Mouse (Mus musculus) bone marrow macrophage, adult 2 months (primary cell): Measurements from ENCODE around the gene Gpsm2. TPM values are rescaled to one million over a fixed set of nuclear protein-coding genes. Genes with fewer than 3 reads are reported as not detected.

Source experiments
- H3K27ac ChIP-seq: 2 replicates; pipeline ENCODE4 v1.5.1; 2012; ENCODE audit warnings: low read depth, low read length; ENCODE audit not compliant: insufficient read depth
- H3K4me1 ChIP-seq: 2 replicates; pipeline ENCODE4 v1.6.1; 2012; ENCODE audit warnings: low read length; ENCODE audit not compliant: control insufficient read depth, insufficient read depth
- H3K4me3 ChIP-seq: 2 replicates; pipeline ENCODE4 v1.5.1; 2012; ENCODE audit warnings: mild to moderate bottlenecking, low read length, moderate library complexity; ENCODE audit not compliant: insufficient read depth
- CTCF ChIP-seq: IDR thresholded peaks from 2 replicates; pipeline ENCODE4 v1.5.1; 2012; ENCODE audit warnings: low read depth, mild to moderate bottlenecking, low read length, moderate library complexity
- POLR2A ChIP-seq: IDR thresholded peaks from 2 replicates; pipeline ENCODE4 v1.6.1; 2012; ENCODE audit warnings: mild to moderate bottlenecking, low read depth, low read length, borderline replicate concordance
- polyA plus RNA-seq: library from polyadenylated mRNA; stranded (reverse); fragments of >200 nt; gene quantifications from 2 replicates; pipeline ENCODE4 v1.2.4, GENCODE M21; 2012; ENCODE audit not compliant: missing spikeins, insufficient read depth, insufficient read length

Gpsm2 gene
- polyA plus RNA-seq, 1 experiment, result 12.8 TPM

DNA sequence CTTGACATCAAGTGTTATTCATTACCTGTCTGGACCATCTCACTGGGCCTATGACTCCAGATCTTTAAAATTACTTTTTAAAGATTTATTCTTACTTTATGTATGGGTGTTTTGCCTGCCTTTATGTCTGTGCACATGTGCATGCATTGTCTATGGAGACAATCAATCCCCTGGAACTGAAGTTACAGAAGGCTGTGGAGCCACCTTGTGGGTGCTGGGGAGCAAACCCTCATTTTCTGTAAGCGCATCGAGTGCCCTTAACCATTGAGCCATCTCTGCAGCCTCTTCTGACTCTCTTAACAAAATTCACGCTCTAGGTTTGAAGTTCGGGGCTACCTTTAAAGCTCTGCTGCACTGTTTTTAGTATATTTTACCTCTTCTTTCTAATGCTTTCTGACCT lies 82.7 kb downstream of the Gpsm2 start:
- no peak for TF ChIP-seq CTCF
- no peak for TF ChIP-seq POLR2A
- Histone ChIP-seq H3K4me3 (no peak overlapping the region), H3K27ac (no peak overlapping the region), H3K4me1 (peaks cover 3% of the 10 kb centered on the region; the same call in 1 of the 2 replicates)

DNA sequence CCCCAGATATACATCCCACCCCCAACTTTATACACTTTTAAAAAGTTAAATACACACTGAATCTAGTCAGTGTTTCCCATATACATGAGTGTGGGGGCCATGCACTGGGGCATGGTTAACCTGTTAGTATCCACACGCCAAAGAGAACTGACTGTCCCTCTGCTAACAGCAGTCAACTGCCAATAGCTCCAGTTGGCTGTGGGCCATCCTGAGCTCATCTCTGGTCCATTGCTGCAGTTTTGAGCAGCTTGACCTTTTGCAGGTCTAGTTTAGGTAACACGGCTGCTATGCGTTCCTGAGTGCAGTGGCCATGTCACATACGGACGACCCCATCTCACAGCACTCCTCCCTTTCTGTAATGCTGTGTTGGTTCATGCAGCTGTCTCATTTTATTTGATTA lies 87.3 kb downstream of the Gpsm2 start:
- no peak for TF ChIP-seq CTCF
- no peak for TF ChIP-seq POLR2A
- H3K4me3 ChIP-seq, result no peak overlapping the region
- no peaks in the 10 kb centered on the region for H3K4me1 ChIP-seq
- H3K27ac ChIP-seq, result no peak overlapping the region

Other genes starting within 250 kb of the Gpsm2 start
- gene 1700013F07Rik, start 188.2 kb downstream of the Gpsm2 start, polyA plus RNA-seq, result not detected in 2 replicates
- not detected in 2 replicates for gene 5330417C22Rik, start 185.8 kb downstream of the Gpsm2 start, polyA plus RNA-seq
- gene Tmem167b, start 159.8 kb downstream of the Gpsm2 start, polyA plus RNA-seq, result 31.7 and 36.5 TPM in 2 replicates
- 25.4 and 27.4 TPM in 2 replicates for gene Taf13, start 150.6 kb downstream of the Gpsm2 start, polyA plus RNA-seq
- 7.2 and 10.1 TPM in 2 replicates for gene Wdr47, start 131.0 kb downstream of the Gpsm2 start, polyA plus RNA-seq
- gene Clcc1, start 68.4 kb downstream of the Gpsm2 start, polyA plus RNA-seq, result 43.2 and 45.7 TPM in 2 replicates
- not detected in 2 replicates for gene Aknad1, start 17.3 kb upstream of the Gpsm2 start, polyA plus RNA-seq
- 128 and 141 TPM in 2 replicates for gene Stxbp3, start 118.2 kb upstream of the Gpsm2 start, polyA plus RNA-seq
- 0.51 and 1.0 TPM in 2 replicates for gene Fndc7, start 167.7 kb upstream of the Gpsm2 start, polyA plus RNA-seq
- 198 and 227 TPM in 2 replicates for gene Prpf38b, start 189.4 kb upstream of the Gpsm2 start, polyA plus RNA-seq
- gene Henmt1, start 217.6 kb upstream of the Gpsm2 start, polyA plus RNA-seq, result not detected in 2 replicates
- not detected in 2 replicates for gene Gm9857, start 218.1 kb upstream of the Gpsm2 start, polyA plus RNA-seq